Mouse (Mus musculus) gastrocnemius, postnatal 25 days (tissue): ENCODE measurements around the gene Arid1a. TPM values are rescaled to one million over a fixed set of nuclear protein-coding genes. Genes with fewer than 3 reads are reported as not detected.

Source experiments
- DNase-seq: peaks from one replicate; pipeline ENCODE4 v3.0.0; 2022
- long read RNA-seq, 2 experiments: library from polyadenylated mRNA; stranded (forward); transcript quantifications; one replicate each; pipeline ENCODE4 v2.0.0; 2021
- total RNA-seq, 2 experiments: library from RNA; stranded (reverse); gene quantifications; 1 replicate in 1 of 2; 2 replicates in 1 of 2; pipeline ENCODE4 v1.2.3; 2021

Arid1a gene
- 10 to 100 TPM; 19.6 to 21.7 TPM for total RNA-seq
- long read RNA-seq, experiment 1, partial matches to known transcripts: 1 of 6 reads
- long read RNA-seq, experiment 1, other reads (novel, unspliced or antisense): 5 of 6 reads
- long read RNA-seq, experiment 2, partial matches to known transcripts: 7 of 17 reads
- long read RNA-seq, experiment 2, other reads (novel, unspliced or antisense): 10 of 17 reads

- peak; percentile 96 for DNase-seq
These were observed at the start of gene Arid1a for GRCm38 (mm10) chr4:133756514-133757268. Gene Arid1a, minus strand, starts transcription at chr4:133756769.

- peak; percentile 17 for DNase-seq
These were observed 48.1 kb upstream of the Arid1a start for GRCm38 (mm10) chr4:133804401-133805263.

DNA sequence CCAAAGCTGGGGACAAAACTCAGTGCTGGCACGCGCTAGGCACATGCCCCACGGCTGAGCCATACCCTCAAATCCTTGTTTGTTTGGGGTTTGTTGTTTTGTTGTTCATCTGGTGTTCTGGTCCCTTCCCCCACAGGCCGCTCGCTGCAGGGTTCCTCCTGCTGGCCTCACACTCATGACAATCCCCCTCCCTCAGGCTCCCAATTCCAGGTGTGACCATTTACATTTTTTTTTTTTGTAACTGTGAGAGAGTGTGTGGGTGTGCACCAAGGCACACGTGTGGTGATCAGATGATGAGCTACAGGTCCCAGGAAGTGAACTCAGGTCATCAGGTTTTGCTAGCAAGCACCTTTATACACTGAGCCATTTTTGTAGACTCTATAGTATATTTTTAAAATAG is 44.0 kb upstream of the Arid1a start:
- no peak for DNase-seq

DNA sequence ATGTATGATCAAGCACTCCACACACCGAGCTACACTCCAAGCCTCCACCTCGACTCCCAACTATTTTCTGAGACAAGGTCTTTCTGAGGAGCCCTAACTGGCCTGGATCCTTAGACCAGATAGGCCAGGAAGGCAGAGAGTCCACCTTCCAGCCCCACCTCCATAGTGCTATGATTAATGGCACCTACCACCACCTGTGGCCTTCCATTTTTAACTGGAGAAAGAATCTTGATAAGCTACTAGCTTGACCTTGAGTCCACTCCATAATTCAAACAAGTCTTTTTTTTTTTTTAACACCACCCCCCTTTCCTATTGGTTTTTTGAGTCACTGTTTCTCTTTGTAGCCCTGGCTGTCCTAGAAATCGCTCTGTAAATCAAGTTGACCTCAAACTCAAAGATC is 36.7 kb upstream of the Arid1a start:
- DNase-seq: no peak

- peak; percentile 70 for DNase-seq
These were observed 18.3 kb upstream of the Arid1a start for GRCm38 (mm10) chr4:133774570-133775554.

DNA sequence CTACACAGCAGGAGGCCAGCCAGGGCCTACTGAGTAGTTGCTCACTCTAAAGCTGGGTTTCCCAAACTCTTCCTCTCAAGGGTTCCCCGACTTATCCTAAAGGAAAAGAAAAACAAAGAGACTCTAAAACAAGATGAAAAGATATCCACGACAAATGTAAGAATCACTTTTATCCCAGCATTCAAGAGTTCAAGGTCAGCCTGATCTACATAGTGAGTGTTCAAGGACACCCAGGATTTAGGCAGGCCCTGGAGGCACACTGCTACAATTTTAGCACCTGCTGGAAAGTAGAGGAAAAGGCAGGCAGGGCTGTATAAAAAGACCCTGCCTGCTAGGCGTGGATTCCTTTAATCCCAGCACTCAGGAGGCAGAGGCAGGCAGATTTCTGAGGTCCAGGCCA is 12.6 kb upstream of the Arid1a start:
- DNase-seq: no peak

GRCm38 (mm10) chr4:133763112-133763511 is 6.5 kb upstream of the Arid1a start:
- no peak for DNase-seq

- no peak for DNase-seq
These were observed 3.1 kb upstream of the Arid1a start for GRCm38 (mm10) chr4:133759659-133760058.

- peak; percentile 81 for DNase-seq
These were observed 783 bp upstream of the Arid1a start for GRCm38 (mm10) chr4:133757269-133757835.

GRCm38 (mm10) chr4:133755861-133756371 is 653 bp downstream of the Arid1a start:
- DNase-seq: no peak

GRCm38 (mm10) chr4:133754871-133755765 is 1.5 kb downstream of the Arid1a start:
- DNase-seq: no peak

DNA sequence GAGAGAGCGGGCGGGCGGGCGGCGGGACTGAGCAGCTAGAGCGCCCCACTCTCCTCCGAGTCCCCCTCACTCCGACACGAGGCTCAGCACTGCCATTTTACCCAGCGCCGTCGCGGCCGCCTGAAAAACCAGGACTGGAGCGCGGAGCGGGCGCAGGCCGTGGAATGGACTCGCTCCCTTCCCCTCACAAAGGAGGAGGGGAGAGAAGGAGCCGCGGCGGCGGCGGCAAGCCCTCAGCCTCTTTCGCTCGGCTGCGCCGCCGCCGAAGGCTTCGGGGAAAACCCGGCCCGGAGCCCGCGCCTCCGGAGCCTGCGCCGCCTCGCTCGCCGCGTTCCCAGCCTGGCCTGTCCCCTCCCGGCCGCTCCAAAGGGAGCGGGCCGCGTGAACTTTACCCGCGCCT is 2.3 kb downstream of the Arid1a start:
- DNase-seq: peak; percentile 98

- peak; percentile 79 for DNase-seq
These were observed 3.0 kb downstream of the Arid1a start for GRCm38 (mm10) chr4:133753375-133754190.

DNA sequence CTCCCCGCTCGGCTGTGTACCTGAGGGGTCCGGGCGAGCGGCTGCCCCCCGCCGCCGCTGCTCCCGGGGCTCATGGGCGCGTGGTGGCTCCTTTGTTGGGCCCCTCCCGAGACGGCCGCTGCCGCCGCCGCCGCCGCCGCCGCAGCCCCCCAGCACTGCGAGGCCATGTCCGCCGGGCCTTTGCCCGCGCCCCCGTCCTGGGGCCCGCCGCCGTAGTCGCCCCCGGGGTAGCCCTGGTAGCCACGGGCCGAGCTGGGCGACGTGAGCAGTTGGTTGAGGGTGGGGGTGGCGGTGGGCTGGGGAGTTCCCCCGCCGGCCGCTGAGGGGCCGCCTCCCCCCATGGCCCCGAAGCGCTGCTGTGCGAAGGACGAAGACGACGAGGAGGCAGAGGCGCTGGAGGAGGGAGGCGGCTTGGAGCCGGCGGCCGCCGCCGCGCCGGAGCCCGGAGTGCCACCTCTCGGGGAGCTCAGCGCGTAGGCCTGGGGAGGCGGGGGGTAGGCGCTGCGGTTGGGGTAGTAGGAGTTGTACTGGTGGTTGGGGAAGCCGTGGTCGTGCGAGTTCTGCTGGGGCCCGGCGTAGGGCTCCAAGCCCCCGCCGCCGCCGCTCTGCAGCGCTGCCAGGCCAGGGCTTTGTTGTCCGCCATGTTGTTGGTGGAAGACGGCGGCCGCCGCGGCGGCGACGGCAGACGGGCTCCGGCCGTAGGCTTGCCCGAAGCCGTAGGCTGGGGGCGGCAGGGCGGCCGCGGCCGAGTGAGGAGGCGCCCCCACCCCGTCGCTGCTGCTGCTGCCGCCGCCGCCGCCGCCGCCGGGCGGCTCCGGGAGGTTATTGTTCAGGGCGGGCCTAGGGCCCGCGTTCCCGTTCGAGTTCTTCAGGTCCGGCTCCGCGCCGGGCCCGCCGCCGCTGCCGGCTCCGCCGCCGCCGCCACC is 3.9 kb downstream of the Arid1a start:
- DNase-seq: peak; percentile 59

DNA sequence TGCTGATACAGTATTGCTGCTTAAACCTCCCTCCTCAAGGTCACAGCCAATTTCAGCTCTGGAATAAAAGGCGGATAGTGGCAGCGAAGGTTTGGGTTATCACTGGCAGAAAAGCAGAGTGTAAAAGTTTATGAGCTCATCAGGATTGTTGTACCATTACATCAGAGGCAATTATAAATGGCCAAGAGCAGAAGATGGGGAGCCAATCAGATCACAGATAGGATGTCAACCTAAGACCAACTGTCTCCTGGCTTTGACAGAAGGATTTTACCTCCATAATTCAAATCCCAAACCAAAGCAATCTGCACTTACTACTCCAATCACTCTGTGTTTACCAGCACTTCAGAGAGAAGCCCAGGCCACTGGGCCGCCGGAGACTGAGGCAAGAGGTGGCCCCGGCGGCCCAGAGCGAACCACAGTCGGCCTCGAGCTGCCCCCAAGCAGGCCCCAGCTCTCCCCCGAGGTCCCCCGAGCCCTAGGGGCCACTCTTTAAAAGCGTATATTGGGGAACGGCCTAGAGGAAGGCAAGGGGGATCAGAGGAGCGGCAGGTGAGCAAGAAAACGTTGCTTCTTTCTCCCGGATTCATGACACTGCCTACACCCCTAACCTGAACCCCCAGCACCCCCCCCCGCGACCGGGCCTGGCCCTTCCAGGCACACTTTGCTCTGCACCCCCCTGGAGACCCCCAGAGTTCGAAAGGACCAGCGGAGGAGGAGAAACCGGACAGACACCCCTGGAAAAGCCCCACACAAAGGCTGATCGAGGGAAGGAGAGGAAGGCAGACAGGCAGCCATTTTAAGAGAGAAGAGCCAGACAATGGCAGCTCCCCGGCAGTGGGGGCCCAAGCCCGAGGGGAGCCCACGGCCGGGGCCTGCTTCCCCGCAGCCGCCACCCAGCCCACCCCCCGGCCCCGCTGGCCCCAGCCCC is 4.8 kb downstream of the Arid1a start:
- peak; percentile 32 for DNase-seq

GRCm38 (mm10) chr4:133750184-133750775 is 6.3 kb downstream of the Arid1a start:
- no peak for DNase-seq
